Mouse (Mus musculus): Measurements from ENCODE around the gene Atraid. TPM values are rescaled to one million over a fixed set of nuclear protein-coding genes. Genes with fewer than 3 reads are reported as not detected.

The Atraid gene
- polyA plus RNA-seq, 1 experiment from 2014 or later: 158 TPM

DNA sequence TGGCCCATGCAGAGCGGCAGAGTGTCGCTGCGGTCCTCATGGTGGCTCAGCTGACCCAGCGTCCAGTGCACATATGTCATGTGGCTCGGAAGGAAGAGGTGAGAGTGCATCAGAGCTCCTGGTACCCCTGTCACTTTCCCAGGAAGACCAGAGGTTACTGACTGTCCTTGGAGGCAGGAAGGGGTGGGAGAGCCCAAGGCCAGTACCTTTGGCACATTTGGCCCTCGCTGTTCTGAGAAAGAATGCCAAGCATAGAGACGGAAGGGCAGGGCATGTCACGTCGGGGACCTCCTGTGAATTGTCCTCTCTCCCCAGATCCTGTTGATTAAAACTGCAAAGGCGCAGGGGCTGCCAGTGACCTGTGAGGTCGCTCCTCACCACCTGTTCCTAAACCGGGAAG, 25.1 kb downstream of the Atraid start:
- no peak overlapping the region for H3K4me3 ChIP-seq (replicated peaks; ENCODE audit: low read length)
- no peak overlapping the region for H3K4me2 ChIP-seq (ENCODE audit: low read length)
- no peak overlapping the region for H3K27ac ChIP-seq (ENCODE audit: low read length)
- H3K9ac ChIP-seq (replicated peaks; ENCODE audit: low read depth, low read length): no peak overlapping the region
- H3K9me3 ChIP-seq (ENCODE audit: control insufficient read depth, low read length): no peaks in the 10 kb centered on the region
- 95% methylated on average over 12 of the region's 12 CpGs for WGBS
- no peaks in the 10 kb centered on the region for H3K27me3 ChIP-seq (replicated peaks; ENCODE audit: control insufficient read depth, insufficient read depth, low read length)
- H3K36me3 ChIP-seq (ENCODE audit: control insufficient read depth, insufficient read depth): peaks cover 34% of the 10 kb centered on the region
- no peak for ATAC-seq
- no peaks in the 10 kb centered on the region for H3K4me1 ChIP-seq (replicated peaks; ENCODE audit: control insufficient read depth, insufficient read depth, low read length)

DNA sequence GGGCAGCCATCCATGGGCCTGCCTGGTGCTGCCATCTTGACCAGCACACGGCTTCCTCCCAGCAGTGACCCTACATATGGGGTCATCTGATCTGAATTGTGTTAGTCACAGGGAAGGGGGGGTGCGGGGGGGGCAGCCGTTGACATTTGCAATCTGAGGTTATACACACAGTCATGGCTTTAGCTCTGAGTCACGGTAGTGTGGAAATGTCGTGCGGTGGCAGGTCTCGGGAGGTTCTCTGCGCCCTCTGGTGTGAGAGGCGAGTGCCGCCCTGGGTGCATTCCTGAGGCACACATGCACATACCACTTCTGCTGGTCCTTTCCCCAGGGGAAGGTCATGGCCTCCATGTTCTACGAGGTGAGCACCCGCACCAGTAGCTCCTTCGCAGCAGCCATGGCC, 28.2 kb downstream of the Atraid start:
- Histone ChIP-seq H3K4me1 (replicated peaks; ENCODE audit: control insufficient read depth, insufficient read depth, low read length) (peaks cover 10% of the 10 kb centered on the region), H3K9me3 (ENCODE audit: control insufficient read depth, low read length) (no peaks in the 10 kb centered on the region), H3K4me2 (ENCODE audit: low read length) (no peak overlapping the region), H3K36me3 (ENCODE audit: control insufficient read depth, insufficient read depth) (peaks cover 25% of the 10 kb centered on the region), H3K4me3 (replicated peaks; ENCODE audit: low read length) (no peak overlapping the region), H3K9ac (replicated peaks; ENCODE audit: low read depth, low read length) (no peak overlapping the region), H3K27me3 (replicated peaks; ENCODE audit: control insufficient read depth, insufficient read depth, low read length) (no peaks in the 10 kb centered on the region), H3K27ac (ENCODE audit: low read length) (no peak overlapping the region)
- 91% methylated on average over 13 of the region's 13 CpGs for WGBS
- ATAC-seq: no peak

DNA sequence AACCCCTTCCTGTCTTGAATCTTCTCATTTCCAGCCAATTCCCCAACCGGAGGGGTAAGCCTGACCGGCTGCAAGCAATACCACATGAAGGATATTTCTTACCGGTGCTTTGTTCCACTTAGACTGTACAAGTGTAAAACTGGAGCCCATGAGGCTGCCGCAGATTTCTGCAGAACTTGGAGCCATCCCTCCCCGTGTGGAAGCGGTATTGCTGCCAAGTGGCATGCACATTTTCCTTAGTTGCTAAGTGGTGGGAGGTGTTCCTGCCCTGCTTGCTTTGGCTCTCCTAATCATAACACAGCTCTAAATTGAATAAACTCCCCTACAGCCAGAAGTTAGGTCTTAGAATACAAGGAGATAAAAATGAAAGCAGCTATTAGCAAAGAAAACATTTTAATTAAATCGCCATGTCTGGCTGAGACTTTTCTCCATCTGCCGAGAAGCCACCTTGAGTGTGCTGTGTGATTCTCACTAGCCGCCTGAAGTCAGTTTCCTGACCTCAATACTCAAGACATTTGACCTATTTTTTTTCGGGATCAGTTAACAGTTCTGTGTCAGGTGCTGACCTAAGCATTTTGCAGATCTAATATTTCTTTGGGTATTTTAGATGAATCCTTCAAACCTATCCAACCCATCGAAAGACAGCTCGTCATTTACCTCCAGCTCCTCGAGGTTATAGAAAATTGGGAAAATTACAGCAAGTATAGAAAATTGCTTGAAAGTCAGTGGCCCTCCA, 32.1 kb downstream of the Atraid start:
- H3K4me2 ChIP-seq (ENCODE audit: low read length): no peak overlapping the region
- no peaks in the 10 kb centered on the region for H3K27me3 ChIP-seq (replicated peaks; ENCODE audit: control insufficient read depth, insufficient read depth, low read length)
- H3K36me3 ChIP-seq (ENCODE audit: control insufficient read depth, insufficient read depth): peaks cover 8% of the 10 kb centered on the region
- no peak overlapping the region for H3K4me3 ChIP-seq (replicated peaks; ENCODE audit: low read length)
- H3K4me1 ChIP-seq (replicated peaks; ENCODE audit: control insufficient read depth, insufficient read depth, low read length): peaks cover 10% of the 10 kb centered on the region
- H3K9ac ChIP-seq (replicated peaks; ENCODE audit: low read depth, low read length): no peak overlapping the region
- 76% methylated on average over 13 of the region's 13 CpGs for WGBS
- no peaks in the 10 kb centered on the region for H3K9me3 ChIP-seq (ENCODE audit: control insufficient read depth, low read length)
- H3K27ac ChIP-seq (ENCODE audit: low read length): 0 out of 2 replicates have a peak overlapping the region, but pooled peaks have one; percentile 24
- ATAC-seq: no peak

DNA sequence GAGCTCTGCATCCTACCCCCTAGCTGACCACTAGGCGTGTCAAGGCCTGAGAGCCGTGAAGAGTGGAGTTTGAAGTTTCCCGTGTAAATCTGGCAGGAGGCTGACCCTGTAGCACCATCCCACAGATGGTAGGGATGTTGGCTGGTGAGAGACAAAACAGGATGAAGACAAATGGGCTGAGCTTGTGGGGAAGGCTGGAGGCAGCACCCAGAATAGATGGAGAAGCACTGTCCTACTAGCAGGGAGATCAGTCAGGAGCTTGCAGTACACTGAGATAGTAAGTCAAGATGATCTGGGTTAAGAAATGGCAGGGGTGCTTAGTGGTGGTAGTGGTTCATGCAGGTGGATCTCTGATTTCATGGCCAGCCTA, 32.7 kb downstream of the Atraid start:
- Histone ChIP-seq H3K4me3 (replicated peaks; ENCODE audit: low read length) (no peak overlapping the region), H3K27me3 (replicated peaks; ENCODE audit: control insufficient read depth, insufficient read depth, low read length) (no peaks in the 10 kb centered on the region), H3K9ac (replicated peaks; ENCODE audit: low read depth, low read length) (no peak overlapping the region), H3K4me1 (replicated peaks; ENCODE audit: control insufficient read depth, insufficient read depth, low read length) (peaks cover 10% of the 10 kb centered on the region), H3K9me3 (ENCODE audit: control insufficient read depth, low read length) (no peaks in the 10 kb centered on the region), H3K36me3 (ENCODE audit: control insufficient read depth, insufficient read depth) (peaks cover 8% of the 10 kb centered on the region), H3K27ac (ENCODE audit: low read length) (no peak overlapping the region), H3K4me2 (ENCODE audit: low read length) (no peak overlapping the region)
- WGBS: 82% methylated on average over 3 of the region's 3 CpGs
- no peak for ATAC-seq

DNA sequence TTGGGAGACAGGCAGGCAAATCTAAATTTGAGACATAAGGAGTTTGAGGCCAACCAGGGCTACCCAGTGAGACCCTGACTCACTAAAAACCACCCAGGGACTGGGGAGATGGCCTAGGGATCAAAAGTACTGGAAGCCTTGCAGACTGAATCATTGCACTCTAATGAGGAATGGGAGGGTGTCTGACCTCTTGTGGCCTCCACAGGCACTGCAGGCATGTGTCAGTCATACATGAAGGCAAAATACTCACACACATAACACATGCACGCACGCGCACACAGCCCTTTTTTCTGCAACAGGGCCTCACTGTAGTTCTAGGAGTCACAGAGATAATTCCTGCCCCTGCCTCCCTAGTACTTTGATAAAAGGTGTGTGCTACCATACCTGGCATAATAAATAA, 33.3 kb downstream of the Atraid start:
- Histone ChIP-seq H3K4me2 (ENCODE audit: low read length) (no peak overlapping the region), H3K27me3 (replicated peaks; ENCODE audit: control insufficient read depth, insufficient read depth, low read length) (no peaks in the 10 kb centered on the region), H3K27ac (ENCODE audit: low read length) (no peak overlapping the region), H3K4me3 (replicated peaks; ENCODE audit: low read length) (no peak overlapping the region), H3K4me1 (replicated peaks; ENCODE audit: control insufficient read depth, insufficient read depth, low read length) (peaks cover 10% of the 10 kb centered on the region), H3K36me3 (ENCODE audit: control insufficient read depth, insufficient read depth) (peaks cover 4% of the 10 kb centered on the region), H3K9ac (replicated peaks; ENCODE audit: low read depth, low read length) (no peak overlapping the region), H3K9me3 (ENCODE audit: control insufficient read depth, low read length) (no peaks in the 10 kb centered on the region)
- no peak for ATAC-seq
- 74% methylated on average over 3 of the region's 3 CpGs for WGBS

DNA sequence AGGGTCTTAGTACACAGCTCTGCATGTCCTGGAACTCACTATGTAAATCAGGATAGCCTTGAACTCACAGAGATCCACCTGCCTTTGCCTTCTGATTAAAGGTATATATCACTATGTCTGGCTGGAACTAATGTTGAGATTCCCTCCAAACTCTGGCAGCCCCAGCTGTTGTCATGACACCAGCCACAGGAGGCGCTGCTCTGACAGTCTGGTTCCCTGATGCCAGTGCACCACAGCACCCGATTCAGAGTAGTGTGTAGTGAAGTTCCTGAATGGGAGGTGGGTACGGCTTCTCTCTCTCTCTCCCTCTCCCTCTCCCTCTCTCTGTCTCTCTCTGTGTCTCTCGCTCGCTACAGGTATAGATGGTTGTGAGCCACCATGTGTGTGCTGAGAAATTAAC, 34.2 kb downstream of the Atraid start:
- Histone ChIP-seq H3K4me3 (replicated peaks; ENCODE audit: low read length) (no peak overlapping the region), H3K9ac (replicated peaks; ENCODE audit: low read depth, low read length) (no peak overlapping the region), H3K4me1 (replicated peaks; ENCODE audit: control insufficient read depth, insufficient read depth, low read length) (peaks cover 10% of the 10 kb centered on the region), H3K9me3 (ENCODE audit: control insufficient read depth, low read length) (no peaks in the 10 kb centered on the region), H3K36me3 (ENCODE audit: control insufficient read depth, insufficient read depth) (peaks cover 4% of the 10 kb centered on the region), H3K27me3 (replicated peaks; ENCODE audit: control insufficient read depth, insufficient read depth, low read length) (no peaks in the 10 kb centered on the region), H3K4me2 (ENCODE audit: low read length) (no peak overlapping the region), H3K27ac (ENCODE audit: low read length) (no peak overlapping the region)
- whole genome bisulfite sequencing: 13% methylated on average over 5 of the region's 5 CpGs
- ATAC-seq: no peak; the same call in 1 of the 2 replicates

DNA sequence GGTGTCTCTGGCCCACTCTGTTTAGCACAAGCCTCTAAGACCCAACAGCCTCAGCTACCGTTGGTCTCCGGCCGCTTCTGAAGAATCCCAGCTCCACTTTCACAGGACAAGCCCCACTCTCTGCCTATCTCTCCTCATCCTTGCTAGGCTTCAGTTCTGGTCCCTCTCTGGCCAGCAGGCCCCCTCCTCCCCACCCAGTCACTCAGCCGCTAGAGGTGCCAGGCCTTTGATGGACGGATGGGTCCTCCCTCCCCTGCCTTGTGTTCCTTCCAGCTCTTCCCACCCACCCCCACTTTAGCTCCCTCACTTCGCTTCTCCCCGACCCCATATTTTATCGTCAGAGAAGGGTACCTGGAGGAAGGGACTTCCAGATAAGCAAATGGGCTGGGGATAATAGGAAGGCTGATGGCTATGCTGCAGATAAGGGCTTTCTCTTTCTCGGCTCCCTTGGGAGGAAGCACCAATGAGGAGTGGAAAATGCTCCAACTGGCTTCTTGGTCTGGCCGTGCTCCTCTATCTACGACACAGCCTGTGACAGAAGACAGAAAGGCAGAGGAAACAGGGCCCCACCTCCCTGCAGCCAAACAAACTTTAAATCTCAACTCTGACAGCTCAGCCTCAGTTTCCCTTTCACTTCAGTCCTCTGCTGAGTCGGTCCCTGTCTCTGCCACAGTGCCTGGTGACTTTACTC, 35.0 kb downstream of the Atraid start:
- Histone ChIP-seq H3K4me3 (replicated peaks; ENCODE audit: low read length) (no peak overlapping the region), H3K36me3 (ENCODE audit: control insufficient read depth, insufficient read depth) (peaks cover 4% of the 10 kb centered on the region), H3K9me3 (ENCODE audit: control insufficient read depth, low read length) (no peaks in the 10 kb centered on the region), H3K27ac (ENCODE audit: low read length) (no peak overlapping the region), H3K4me2 (ENCODE audit: low read length) (no peak overlapping the region), H3K9ac (replicated peaks; ENCODE audit: low read depth, low read length) (no peak overlapping the region), H3K27me3 (replicated peaks; ENCODE audit: control insufficient read depth, insufficient read depth, low read length) (no peaks in the 10 kb centered on the region), H3K4me1 (replicated peaks; ENCODE audit: control insufficient read depth, insufficient read depth, low read length) (peaks cover 10% of the 10 kb centered on the region)
- 43% methylated on average over 12 of the region's 12 CpGs for WGBS
- no peak for ATAC-seq

DNA sequence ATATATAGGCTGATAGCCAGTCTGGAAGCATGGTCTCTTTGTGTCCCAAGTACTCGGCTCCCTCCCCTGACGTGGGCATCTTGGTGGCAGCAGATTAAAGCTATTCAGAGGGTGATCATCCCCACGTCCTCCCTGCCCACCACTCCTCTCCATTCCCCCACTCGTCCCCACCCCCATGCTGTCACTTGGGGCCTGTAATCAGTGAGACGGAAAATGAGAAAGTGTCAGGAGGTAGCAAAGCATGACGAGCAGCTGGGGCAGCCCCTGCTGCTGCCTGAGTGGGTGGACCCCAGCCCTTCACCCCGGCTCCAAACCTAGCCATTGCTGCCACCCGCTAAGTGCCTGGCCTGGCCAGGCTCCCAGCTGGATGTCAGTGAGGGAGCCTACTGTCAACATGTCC, 35.8 kb downstream of the Atraid start:
- no peak overlapping the region for H3K4me2 ChIP-seq (ENCODE audit: low read length)
- 2% methylated on average over 8 of the region's 8 CpGs for WGBS
- H3K27me3 ChIP-seq (replicated peaks; ENCODE audit: control insufficient read depth, insufficient read depth, low read length): no peaks in the 10 kb centered on the region
- ATAC-seq: no peak
- H3K4me3 ChIP-seq (replicated peaks; ENCODE audit: low read length): no peak overlapping the region
- no peaks in the 10 kb centered on the region; the same call in 1 of the 2 replicates for H3K36me3 ChIP-seq (ENCODE audit: control insufficient read depth, insufficient read depth)
- H3K27ac ChIP-seq (ENCODE audit: low read length): no peak overlapping the region
- no peak overlapping the region for H3K9ac ChIP-seq (replicated peaks; ENCODE audit: low read depth, low read length)
- peaks cover 10% of the 10 kb centered on the region for H3K4me1 ChIP-seq (replicated peaks; ENCODE audit: control insufficient read depth, insufficient read depth, low read length)
- H3K9me3 ChIP-seq (ENCODE audit: control insufficient read depth, low read length): no peaks in the 10 kb centered on the region

DNA sequence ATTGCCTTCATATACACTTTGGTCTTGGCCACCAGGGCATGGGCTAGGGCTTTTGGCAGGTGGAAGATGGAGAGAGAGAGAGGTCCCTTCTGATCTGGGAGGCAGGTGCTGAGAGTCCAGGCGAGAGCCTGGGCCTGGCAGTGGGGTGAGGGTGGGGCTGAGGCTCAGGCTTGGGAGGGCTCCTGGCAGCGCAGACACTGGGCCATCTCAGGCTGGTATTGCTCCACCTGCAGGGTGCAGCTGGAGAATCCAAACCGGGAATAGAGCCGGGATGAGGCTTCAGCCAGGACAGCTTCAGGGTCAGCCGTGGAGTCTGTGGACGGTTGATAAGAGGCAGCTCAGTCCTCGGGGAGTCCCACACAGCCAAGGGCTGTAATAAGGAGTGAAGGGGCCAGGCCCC, 38.5 kb downstream of the Atraid start:
- H3K4me3 ChIP-seq (replicated peaks; ENCODE audit: low read length): no peak overlapping the region
- H3K9ac ChIP-seq (replicated peaks; ENCODE audit: low read depth, low read length): no peak overlapping the region
- no peaks in the 10 kb centered on the region for H3K9me3 ChIP-seq (ENCODE audit: control insufficient read depth, low read length)
- H3K4me1 ChIP-seq (replicated peaks; ENCODE audit: control insufficient read depth, insufficient read depth, low read length): no peaks in the 10 kb centered on the region
- H3K36me3 ChIP-seq (ENCODE audit: control insufficient read depth, insufficient read depth): no peaks in the 10 kb centered on the region
- no peak overlapping the region for H3K4me2 ChIP-seq (ENCODE audit: low read length)
- 31% methylated on average over 7 of the region's 7 CpGs for WGBS
- no peak overlapping the region for H3K27ac ChIP-seq (ENCODE audit: low read length)
- peaks cover 17% of the 10 kb centered on the region for H3K27me3 ChIP-seq (replicated peaks; ENCODE audit: control insufficient read depth, insufficient read depth, low read length)
- no peak for ATAC-seq

Data from forebrain, embryonic 16.5 days (tissue).